Mouse (Mus musculus) liver, embryonic 13.5 days (tissue): ENCODE measurements around the gene Gm49358. TPM values are rescaled to one million over a fixed set of nuclear protein-coding genes. Genes with fewer than 3 reads are reported as not detected.

ENCODE experiments used
- ATAC-seq: fragments of 200-750 bp; cut with Nextera tagmentation; 2 replicates; pipeline ENCODE4 v1.8.0; 2017; ENCODE audit warnings: low read depth, mild to moderate bottlenecking, moderate number of reproducible peaks, moderate library complexity
- DNase-seq: peaks from one replicate; pipeline ENCODE4 v3.0.0; 2022
- H3K27ac ChIP-seq: fragments of 300-500 bp; sonication (generic); 2 replicates; pipeline ENCODE4 v1.5.1; 2015; ENCODE audit warnings: moderate library complexity, mild to moderate bottlenecking, inconsistent platforms
- H3K27me3 ChIP-seq: fragments of 300-500 bp; sonication (generic); 2 replicates; pipeline ENCODE4 v1.6.1; 2015; ENCODE audit warnings: mild to moderate bottlenecking, inconsistent platforms
- H3K36me3 ChIP-seq: fragments of 300-500 bp; sonication (generic); 2 replicates; pipeline ENCODE4 v1.6.1; 2015; ENCODE audit warnings: mild to moderate bottlenecking, inconsistent platforms
- H3K4me1 ChIP-seq: fragments of 300-500 bp; sonication (generic); replicated peaks from 2 replicates; pipeline ENCODE4 v1.6.1; 2015; ENCODE audit warnings: inconsistent platforms
- H3K4me2 ChIP-seq: fragments of 300-500 bp; sonication (generic); 2 replicates; pipeline ENCODE4 v1.6.1; 2015; ENCODE audit warnings: inconsistent platforms, mild to moderate bottlenecking, moderate library complexity
- H3K4me3 ChIP-seq: fragments of 300-500 bp; sonication (generic); replicated peaks from 2 replicates; pipeline ENCODE4 v1.5.1; 2015; ENCODE audit warnings: mild to moderate bottlenecking, inconsistent platforms
- H3K9ac ChIP-seq: fragments of 300-500 bp; sonication (generic); 2 replicates; pipeline ENCODE4 v1.6.1; 2015; ENCODE audit warnings: mild to moderate bottlenecking, inconsistent platforms
- H3K9me3 ChIP-seq: fragments of 300-500 bp; sonication (generic); replicated peaks from 2 replicates; pipeline ENCODE4 v1.6.1; 2016; ENCODE audit warnings: inconsistent platforms
- WGBS: fragments of 180-500 bp; shearing (Covaris S2); methylation state at CpG from one replicate; pipeline ENCODE4 v1.1.7; 2015; ENCODE audit not compliant: insufficient replicate concordance; 5-methylcytosine and 5-hydroxymethylcytosine counted together
- polyA plus RNA-seq: library from polyadenylated mRNA; unstranded; fragments of >200 nt; fragmentation: Nextera tagmentation; extraction: Ambion mirVana; gene quantifications from 2 replicates; pipeline ENCODE4 v1.2.1, GENCODE M21; 2015

Gene Gm49358
- polyA plus RNA-seq, 1 experiment from 2014 or later = not detected

DNA sequence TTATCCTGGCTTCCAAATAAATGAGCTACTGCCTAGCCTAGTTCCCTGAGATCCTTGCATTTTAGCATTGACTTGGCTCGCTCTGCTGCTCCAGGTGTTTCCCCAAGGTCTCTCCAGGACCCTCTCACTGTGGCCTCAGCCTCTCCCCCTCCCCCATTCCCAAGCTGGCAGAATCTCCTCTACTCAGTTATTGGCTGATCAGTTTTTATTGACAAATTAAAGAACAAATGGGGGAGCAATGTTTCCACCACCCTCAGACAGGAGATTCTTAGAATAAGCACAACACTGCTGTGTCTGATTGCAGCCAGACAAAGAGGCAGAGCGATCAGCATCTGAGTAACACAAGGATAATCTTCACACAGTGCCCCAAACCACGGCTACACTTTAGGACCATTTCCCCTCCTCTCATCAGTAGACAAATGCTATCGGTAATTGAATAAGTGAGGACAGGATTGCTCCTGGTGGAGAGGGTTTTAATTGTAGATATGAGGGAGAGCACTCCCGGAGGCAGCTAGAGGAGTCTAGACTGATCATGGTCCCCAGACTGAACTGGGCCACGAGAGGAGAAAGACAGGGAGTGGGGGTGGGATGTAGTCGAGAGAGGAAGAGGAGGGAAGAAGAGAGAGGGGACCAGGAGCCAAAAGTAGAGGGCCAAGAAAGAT lies 1.9 kb upstream of the Gm49358 start:
- no peak overlapping the region for H3K4me2 ChIP-seq
- ATAC-seq = no peak
- DNase-seq = no peak
- no peaks in the 10 kb centered on the region for H3K9me3 ChIP-seq
- H3K27ac ChIP-seq = no peak overlapping the region
- H3K27me3 ChIP-seq = no peaks in the 10 kb centered on the region
- no peaks in the 10 kb centered on the region for H3K4me1 ChIP-seq
- WGBS = 31% methylated on average over 7 of the region's 7 CpGs
- no peaks in the 10 kb centered on the region for H3K36me3 ChIP-seq
- H3K9ac ChIP-seq = no peak overlapping the region
- no peak overlapping the region for H3K4me3 ChIP-seq

DNA sequence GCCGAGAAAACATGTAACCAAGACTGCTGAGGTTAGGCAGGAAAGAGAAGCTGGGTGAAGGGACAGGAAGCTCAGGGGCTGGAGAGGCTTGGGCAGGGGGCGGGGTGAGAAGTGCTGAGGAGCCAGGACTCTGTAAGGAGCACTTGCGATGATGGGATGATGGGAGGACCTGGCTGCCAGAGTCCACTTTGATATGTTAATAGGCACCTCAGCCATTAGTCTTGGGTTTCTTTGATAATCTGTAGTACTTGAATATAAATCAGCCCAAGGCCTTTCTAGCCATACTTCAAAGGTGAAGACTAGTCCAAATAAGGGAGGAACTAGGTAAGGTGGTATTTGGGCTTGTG lies 1.4 kb upstream of the Gm49358 start:
- H3K27ac ChIP-seq = no peak overlapping the region
- H3K9me3 ChIP-seq = no peaks in the 10 kb centered on the region
- no peak overlapping the region for H3K4me3 ChIP-seq
- DNase-seq (no peak), ATAC-seq (no peak)
- no peaks in the 10 kb centered on the region for H3K4me1 ChIP-seq
- H3K4me2 ChIP-seq = no peak overlapping the region
- 41% methylated on average over 3 of the region's 3 CpGs for WGBS
- no peak overlapping the region for H3K9ac ChIP-seq
- H3K27me3 ChIP-seq = no peaks in the 10 kb centered on the region
- no peaks in the 10 kb centered on the region for H3K36me3 ChIP-seq

DNA sequence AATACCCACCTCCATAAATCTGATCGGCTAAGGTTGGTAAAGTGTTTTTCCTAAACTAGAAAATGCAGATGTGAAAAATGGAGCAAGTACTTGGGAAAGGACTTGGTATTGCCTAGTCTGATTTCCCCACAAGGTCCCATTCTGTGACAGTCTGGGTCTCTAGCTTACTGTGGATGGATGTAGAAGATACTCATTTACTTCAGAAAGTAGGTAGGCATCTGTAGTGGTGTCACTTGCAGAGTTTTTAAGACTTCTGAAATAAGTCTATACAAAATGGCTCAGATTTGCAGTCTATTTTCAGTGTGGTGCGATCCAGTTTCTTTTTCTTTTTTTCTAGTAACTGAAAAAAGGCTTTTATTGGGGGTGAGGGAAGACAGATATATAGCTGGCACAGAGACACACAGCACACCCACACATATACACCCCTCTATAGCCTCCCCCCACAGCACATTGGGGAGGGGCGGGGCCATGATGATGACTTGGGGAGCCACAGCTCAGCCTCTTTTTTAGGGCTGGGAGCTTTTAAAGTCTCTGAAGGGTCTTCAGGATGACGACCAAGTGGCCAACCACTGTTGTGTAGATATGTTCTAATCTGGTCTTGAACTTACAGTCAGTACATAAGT lies 1.7 kb downstream of the Gm49358 start:
- Histone ChIP-seq H3K4me1 (no peaks in the 10 kb centered on the region), H3K9ac (no peak overlapping the region), H3K4me2 (no peak overlapping the region), H3K27ac (no peak overlapping the region), H3K27me3 (no peaks in the 10 kb centered on the region), H3K36me3 (no peaks in the 10 kb centered on the region), H3K9me3 (no peaks in the 10 kb centered on the region), H3K4me3 (no peak overlapping the region)
- DNase-seq (no peak), ATAC-seq (no peak)
- WGBS = 61% methylated on average over 4 of the region's 4 CpGs

DNA sequence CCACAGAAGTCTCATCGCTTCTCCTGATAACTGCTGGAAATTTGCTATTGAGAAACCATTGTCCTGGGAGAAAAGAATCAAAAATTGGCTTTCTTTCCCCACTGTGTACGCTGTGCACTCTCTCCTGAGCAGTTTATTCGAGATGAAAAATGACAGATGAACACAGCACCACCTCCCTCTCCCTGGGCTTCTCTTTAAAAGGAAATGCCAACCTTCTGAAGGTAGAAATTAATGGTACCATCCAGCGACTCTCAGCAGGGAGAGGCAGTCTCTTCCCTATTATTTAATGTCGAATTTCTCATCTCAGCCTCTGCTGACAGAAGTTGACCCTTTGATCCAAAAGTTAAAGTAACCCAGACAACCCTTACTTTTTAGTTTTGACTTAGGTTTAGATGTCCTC lies 5.4 kb downstream of the Gm49358 start:
- 51% methylated on average over 5 of the region's 5 CpGs for WGBS
- Histone ChIP-seq H3K27ac (no peak overlapping the region), H3K9me3 (no peaks in the 10 kb centered on the region), H3K27me3 (no peaks in the 10 kb centered on the region), H3K4me1 (no peaks in the 10 kb centered on the region), H3K9ac (no peak overlapping the region), H3K36me3 (no peaks in the 10 kb centered on the region), H3K4me2 (no peak overlapping the region), H3K4me3 (no peak overlapping the region)
- ATAC-seq = no peak
- no peak for DNase-seq

DNA sequence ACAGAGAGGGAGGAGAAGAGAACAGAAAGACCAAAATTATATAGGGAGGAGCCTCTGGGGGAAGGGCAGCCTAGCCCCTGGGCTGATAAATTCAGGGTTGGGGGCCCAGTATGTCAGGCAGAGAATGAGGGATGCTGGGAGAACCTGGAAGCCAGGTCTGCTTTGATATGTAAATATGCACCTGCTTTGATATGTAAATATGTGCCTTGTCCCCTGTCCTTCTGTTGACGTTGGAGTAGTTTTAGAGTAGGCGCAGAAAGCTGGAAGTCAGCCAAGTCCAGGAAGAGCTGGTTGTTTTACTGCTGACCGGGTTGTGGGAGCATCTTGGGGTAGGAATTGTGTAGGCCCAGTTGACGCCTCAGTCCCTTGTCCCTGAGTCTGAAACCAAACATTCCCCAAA lies 6.0 kb downstream of the Gm49358 start:
- Histone ChIP-seq H3K27ac (no peak overlapping the region), H3K9me3 (no peaks in the 10 kb centered on the region), H3K4me2 (no peak overlapping the region), H3K9ac (no peak overlapping the region), H3K4me3 (no peak overlapping the region), H3K4me1 (no peaks in the 10 kb centered on the region), H3K36me3 (no peaks in the 10 kb centered on the region), H3K27me3 (no peaks in the 10 kb centered on the region)
- ATAC-seq (no peak), DNase-seq (no peak)
- 51% methylated on average over 4 of the region's 4 CpGs for WGBS

DNA sequence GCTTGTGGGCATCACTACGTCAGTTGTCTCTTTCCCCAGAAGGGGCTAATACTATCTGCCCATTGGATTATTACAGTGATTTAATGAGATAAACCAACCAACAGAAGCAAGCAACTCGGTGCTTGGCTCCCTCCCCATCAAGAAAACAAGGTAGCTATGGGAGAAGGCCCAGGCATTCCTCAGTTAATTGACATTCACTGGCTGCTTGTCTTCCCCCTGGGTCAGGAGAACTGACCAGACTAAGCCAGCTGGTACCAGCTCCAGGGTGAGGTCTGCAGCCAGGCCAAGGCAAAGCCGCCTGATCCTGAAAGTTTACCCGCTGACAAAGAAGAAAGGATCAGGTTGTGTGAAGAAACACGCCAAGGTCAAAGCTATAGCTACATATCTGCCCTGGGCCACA lies 7.9 kb downstream of the Gm49358 start:
- no peak overlapping the region for H3K4me2 ChIP-seq
- ATAC-seq = no peak
- no peak overlapping the region for H3K9ac ChIP-seq
- H3K27ac ChIP-seq = no peak overlapping the region
- no peak for DNase-seq
- H3K27me3 ChIP-seq = no peaks in the 10 kb centered on the region
- WGBS = 70% methylated on average over 5 of the region's 5 CpGs
- no peak overlapping the region for H3K4me3 ChIP-seq
- no peaks in the 10 kb centered on the region for H3K4me1 ChIP-seq
- H3K36me3 ChIP-seq = no peaks in the 10 kb centered on the region
- no peaks in the 10 kb centered on the region for H3K9me3 ChIP-seq

DNA sequence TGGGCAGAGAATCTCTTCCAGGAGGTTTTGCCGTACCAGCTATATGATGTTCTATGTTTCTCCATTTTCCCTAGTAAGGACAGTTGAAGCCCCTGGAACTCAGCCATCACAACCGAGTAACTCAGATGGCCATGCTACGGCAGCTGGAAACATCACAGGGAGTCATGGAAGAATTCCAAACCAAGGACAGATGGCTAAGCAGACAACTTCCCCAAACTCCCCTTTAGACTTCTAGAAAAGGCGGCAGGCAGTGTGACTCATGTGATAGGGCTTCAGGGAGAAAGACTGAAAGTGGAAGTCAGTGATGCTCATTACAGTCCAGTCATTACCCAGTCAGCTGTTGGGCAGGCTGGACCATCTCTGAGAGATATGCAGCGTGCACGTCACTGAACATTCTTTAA lies 8.5 kb downstream of the Gm49358 start:
- 44% methylated on average over 6 of the region's 6 CpGs for WGBS

DNA sequence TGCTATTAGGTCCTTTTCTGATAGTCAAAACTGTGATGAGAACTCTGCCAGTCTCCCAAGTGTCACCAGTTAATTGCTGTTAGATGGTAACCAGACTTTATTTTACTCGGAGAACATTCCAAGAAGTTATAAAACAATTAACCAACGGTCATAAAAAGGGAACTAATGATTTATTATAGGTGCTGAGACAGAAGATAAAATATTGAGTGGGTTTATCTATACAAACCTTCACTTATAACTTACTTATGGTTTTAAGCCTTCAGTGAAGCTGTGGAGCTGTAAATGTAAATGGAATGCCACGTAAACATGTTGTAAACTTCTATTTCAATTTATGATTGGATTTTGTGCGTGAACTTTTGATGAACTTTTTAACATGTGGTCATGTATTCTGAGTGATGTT lies 9.6 kb downstream of the Gm49358 start:
- Histone ChIP-seq H3K9ac (no peak overlapping the region), H3K4me3 (no peak overlapping the region), H3K9me3 (no peaks in the 10 kb centered on the region), H3K4me1 (peaks cover 10% of the 10 kb centered on the region), H3K4me2 (no peak overlapping the region), H3K27ac (no peak overlapping the region), H3K27me3 (no peaks in the 10 kb centered on the region), H3K36me3 (no peaks in the 10 kb centered on the region)
- no peak for ATAC-seq
- WGBS = 52% methylated on average over 4 of the region's 4 CpGs
- DNase-seq = no peak

More for the DNA sequence above, 8.5 kb downstream of the Gm49358 start:
- Histone ChIP-seq H3K4me1 (no peaks in the 10 kb centered on the region), H3K9me3 (no peaks in the 10 kb centered on the region), H3K4me2 (no peak overlapping the region), H3K27ac (no peak overlapping the region), H3K9ac (no peak overlapping the region), H3K4me3 (no peak overlapping the region), H3K36me3 (no peaks in the 10 kb centered on the region), H3K27me3 (no peaks in the 10 kb centered on the region)
- ATAC-seq = no peak
- no peak for DNase-seq

DNA sequence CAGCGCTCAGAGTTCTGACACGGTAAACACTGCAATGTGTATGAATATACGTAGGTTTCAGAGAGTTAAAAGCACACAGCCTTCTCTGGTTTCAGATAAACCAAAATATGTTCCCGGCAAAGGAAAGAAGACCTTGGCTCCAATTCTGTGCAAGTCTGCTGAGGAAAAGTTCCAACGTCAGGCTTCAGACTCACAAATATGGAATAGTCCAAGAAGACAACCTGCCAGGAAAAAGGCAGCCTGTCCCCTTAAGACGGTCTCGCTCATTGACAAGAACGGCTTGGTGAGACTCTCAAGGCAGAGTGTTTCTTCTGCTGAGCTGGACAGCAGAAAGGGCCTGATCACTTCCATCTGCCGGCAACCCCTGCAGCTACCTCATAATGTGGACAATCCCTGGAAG lies 12.5 kb downstream of the Gm49358 start:
- Histone ChIP-seq H3K9ac (no peak overlapping the region), H3K9me3 (no peaks in the 10 kb centered on the region), H3K4me2 (no peak overlapping the region), H3K4me3 (no peak overlapping the region), H3K27me3 (no peaks in the 10 kb centered on the region), H3K4me1 (peaks cover 36% of the 10 kb centered on the region), H3K27ac (no peak overlapping the region), H3K36me3 (no peaks in the 10 kb centered on the region)
- ATAC-seq (no peak), DNase-seq (no peak)
- WGBS = 72% methylated on average over 9 of the region's 9 CpGs

DNA sequence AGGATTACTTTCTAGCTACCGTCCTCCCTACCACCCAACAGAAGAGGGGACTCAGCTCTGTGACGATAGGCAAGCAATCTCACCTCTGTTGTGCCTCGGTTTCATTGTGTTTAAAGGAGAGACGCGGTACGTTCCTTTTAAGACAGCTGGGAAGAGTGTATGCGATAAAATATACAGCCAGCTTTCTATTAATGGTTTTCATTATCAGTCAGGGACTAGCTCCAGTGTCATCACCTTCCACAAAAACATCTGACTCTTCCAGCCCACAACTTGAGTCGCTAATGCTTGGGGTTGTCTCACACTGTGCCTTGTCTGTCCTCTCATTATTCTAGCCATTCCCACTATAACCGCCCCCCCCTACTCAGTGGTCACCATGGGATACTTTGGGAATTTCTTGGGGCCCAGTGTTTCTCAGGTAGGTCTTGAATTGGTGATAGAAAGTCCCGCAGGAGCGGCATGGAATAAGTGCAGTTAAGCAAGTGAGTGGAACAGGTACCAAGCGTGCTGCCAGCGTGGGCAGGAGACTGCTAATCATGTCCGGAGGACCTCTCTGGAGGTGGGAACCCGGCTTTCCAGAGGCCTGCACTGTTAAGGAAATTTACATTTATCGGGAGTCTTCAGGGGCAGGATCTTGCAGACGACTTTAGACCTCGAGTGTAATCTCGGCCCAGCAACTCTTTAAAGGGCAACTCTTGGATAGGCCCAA lies 14.0 kb downstream of the Gm49358 start:
- peak overlapping the region; percentile 58 for H3K9ac ChIP-seq
- no peak for ATAC-seq
- H3K4me2 ChIP-seq = peak overlapping the region; percentile 99
- H3K27me3 ChIP-seq = no peaks in the 10 kb centered on the region
- H3K27ac ChIP-seq = peak overlapping the region; percentile 39; the same call in 1 of the 2 replicates
- no peaks in the 10 kb centered on the region for H3K36me3 ChIP-seq
- DNase-seq = no peak
- 32% methylated on average over 19 of the region's 19 CpGs for WGBS
- H3K9me3 ChIP-seq = no peaks in the 10 kb centered on the region
- H3K4me1 ChIP-seq = peaks cover 42% of the 10 kb centered on the region
- H3K4me3 ChIP-seq = peak overlapping the region; percentile 74

DNA sequence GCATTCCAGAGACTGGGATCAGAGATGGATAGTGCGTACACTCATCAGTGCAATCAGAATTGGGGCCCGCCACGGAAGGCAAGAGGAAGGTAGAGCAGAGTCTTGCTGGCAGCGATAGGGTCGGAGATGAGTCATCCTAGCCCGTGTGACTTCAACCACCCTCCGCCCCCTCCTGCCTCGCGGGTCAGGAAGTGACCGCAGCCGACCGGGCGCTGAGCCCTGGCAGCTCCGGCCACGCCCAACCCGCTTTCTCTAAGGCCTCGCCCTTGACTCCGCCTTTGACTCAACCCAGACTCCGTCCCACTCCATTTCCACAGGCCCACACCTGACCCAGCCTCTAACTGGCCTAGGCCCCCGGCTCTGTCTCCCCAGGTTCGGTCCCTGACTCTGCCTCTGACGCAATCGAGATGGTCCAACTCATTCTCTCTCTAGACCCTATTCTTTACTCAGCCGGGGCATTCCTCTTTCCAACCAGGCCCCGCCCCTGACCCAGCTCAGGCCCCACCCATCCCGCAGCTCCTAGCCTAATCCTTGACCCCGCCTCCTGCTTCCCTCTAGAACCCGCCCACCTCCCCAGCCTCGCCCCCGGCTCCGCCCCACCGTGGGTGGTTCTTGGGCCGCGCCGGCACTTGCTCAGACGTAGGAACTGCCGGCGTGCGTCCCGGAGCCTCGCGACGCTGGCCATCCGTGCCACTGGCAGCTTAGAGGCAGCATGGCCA lies 14.8 kb downstream of the Gm49358 start, which contains the start of gene Nt5dc3:
Nt5dc3 (plus strand) TSS at position 608 of the 719 bp plus-strand sequence.
- DNase-seq (peak; percentile 95), ATAC-seq (peak; percentile 95)
- peak within 1 kb of the TSS; percentile 99 for H3K4me2 ChIP-seq
- peaks cover 42% of the 10 kb centered on the region for H3K4me1 ChIP-seq
- peak within 1 kb of the TSS; percentile 82 for H3K9ac ChIP-seq
- H3K4me3 ChIP-seq = peak within 1 kb of the TSS; percentile 74
- H3K27me3 ChIP-seq = no peaks in the 10 kb centered on the region
- peak within 1 kb of the TSS; percentile 72 for H3K27ac ChIP-seq
- no peaks in the 10 kb centered on the region for H3K36me3 ChIP-seq
- WGBS = 1% methylated on average over 44 of the region's 44 CpGs
- H3K9me3 ChIP-seq = no peaks in the 10 kb centered on the region
